Mouse (Mus musculus): ENCODE data around the gene Fam69a.
"Not testable (repeated sequence)": the region's sequence is repeated elsewhere in the genome, so short reads cannot be mapped to it uniquely, and the experiment has no call there.

Fam69a gene

DNA sequence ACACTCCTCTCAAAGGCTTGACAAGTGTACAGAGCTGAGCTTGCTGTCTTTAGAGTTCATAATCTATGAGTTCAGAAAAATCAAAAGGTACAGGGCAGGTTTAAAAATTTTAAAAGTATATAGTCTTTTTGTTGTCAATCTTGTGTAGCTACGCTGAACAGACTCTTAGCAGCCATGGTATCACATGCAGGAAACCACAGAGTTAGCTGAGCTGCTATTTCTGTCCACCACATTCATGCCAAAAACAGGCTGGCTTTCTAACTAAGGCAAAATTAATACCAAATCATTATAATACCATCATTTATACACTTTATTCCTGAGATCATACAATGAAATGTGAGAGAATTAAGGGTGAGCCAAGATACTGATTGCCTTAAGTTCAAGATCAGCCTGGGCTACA lies 40.4 kb downstream of the Fam69a start:
- no peak for DNase-seq (ENCODE audit: low spot score)

- no peak for DNase-seq (ENCODE audit: low spot score)
These were observed 43.4 kb downstream of the Fam69a start for GRCm38 (mm10) chr5:107943526-107943925.

DNA sequence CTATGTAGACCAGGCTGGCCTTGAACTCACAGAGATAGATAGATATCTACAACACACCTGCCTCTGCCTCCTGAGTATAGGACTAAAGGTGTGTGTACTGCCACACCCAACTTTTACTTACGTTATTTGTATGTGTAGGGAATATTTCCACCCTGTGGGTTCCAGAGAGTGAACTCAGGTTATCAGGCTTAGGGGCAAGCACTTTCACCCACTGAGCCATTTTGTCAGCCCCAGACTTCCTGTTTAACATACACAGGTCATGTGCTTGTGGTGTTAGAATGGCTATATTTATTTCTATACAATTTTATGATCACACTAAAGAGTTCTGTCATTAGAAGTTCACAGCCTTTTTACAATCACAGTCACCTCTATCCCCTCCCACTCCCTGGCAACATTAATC lies 43.9 kb downstream of the Fam69a start:
- DNase-seq (ENCODE audit: low spot score), result no peak

DNA sequence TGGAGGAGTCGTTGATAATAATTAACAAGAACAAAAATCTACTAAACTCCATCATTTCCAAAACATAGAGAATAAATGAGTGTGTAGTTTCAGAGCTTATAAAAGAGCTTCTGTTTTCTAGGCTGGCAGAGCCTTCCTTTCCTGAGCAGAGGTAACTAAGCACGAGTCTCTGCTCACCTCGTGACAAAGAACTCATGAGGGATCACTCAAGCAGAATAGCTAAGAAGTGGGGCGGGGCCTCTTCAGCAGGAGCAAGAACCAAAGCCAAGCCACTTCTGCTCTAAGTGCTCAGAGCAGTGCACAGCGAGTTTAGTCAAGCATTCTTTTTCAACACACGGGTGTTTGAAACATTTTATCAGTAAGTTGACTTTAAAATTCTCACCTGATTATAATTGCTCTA lies 45.7 kb downstream of the Fam69a start:
- DNase-seq (ENCODE audit: low spot score), result no peak

DNA sequence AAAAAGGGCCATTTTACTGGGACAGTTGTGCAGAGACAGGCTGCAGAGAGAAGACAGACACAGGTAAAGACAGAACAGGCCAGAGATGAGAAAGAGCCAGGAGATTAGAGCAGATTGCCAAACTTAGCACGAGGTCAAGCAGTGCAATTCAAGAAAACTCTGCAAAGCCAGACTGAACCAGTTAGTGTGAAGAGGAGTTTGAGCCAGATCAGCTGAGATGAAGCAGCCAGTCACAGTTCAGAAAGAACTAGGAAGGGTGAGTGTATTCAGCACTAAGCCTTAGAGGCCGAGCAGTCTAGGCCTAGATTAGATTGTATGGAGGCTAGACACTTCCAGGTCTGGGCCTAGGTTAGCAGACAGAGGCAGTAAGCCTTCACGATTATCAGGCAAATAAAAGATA lies 47.2 kb downstream of the Fam69a start:
- DNase-seq (ENCODE audit: low spot score), result no peak

DNA sequence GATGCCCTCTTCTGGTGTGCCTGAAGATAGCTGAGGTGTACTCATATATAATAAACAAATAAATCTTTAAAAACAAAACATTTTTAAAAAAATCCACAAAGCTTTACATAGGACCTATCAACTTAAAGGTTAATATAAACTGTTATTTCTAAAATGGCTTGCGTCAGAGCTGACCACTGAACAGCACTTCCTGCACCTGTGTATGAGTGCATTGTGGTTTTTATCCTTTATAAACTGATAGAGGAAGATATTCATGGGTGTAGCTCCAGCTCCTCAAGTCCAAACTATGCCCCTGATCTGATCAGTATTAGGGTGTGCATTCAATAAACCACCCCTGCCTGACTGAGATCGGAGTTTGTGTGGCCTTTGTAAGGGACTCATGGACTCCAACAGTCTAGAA lies 48.0 kb downstream of the Fam69a start:
- no peak for DNase-seq (ENCODE audit: low spot score)

- not testable (repeated sequence) for DNase-seq (ENCODE audit: low spot score)
These were observed 48.4 kb downstream of the Fam69a start for GRCm38 (mm10) chr5:107938483-107938882.

GRCm38 (mm10) chr5:107936625-107937389 lies 50.1 kb downstream of the Fam69a start:
- DNase-seq (ENCODE audit: low spot score), result no peak

DNA sequence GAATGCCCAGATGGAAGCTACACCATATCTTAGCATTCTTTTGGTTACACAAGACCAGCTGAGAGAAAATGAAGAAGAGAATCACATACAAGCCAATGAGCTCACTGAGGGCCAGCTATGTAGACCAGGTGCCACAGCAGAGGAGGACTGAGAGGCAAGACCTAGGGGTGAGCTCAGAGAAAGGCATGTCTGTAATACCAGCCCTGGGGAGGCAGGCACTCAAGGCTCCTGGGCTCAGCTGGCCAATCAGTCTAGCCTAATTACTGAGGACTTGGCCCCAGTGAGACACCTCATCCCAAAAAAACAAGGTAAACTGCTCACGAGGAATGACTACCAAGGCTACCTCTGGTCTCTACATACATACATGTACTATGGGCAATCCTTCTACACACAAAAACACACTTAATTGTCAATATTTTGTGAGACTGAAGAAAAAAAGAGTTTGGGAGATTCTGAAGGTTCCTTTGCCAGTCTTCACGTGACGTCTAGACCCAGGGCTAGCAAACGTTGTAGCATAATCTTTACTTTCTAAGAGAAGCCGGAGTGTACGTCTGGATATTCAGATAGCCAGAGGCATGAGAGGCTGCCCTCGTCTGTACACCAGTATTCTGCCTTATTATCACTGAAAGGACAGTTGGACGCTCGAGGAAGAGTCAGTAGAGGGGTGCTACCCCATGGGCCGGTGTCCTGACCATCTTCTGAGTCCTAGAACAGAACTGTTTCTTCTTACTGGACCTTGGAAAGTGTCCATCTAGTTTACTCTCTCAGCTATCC lies 51.9 kb downstream of the Fam69a start:
- no peak for DNase-seq (ENCODE audit: low spot score)

DNA sequence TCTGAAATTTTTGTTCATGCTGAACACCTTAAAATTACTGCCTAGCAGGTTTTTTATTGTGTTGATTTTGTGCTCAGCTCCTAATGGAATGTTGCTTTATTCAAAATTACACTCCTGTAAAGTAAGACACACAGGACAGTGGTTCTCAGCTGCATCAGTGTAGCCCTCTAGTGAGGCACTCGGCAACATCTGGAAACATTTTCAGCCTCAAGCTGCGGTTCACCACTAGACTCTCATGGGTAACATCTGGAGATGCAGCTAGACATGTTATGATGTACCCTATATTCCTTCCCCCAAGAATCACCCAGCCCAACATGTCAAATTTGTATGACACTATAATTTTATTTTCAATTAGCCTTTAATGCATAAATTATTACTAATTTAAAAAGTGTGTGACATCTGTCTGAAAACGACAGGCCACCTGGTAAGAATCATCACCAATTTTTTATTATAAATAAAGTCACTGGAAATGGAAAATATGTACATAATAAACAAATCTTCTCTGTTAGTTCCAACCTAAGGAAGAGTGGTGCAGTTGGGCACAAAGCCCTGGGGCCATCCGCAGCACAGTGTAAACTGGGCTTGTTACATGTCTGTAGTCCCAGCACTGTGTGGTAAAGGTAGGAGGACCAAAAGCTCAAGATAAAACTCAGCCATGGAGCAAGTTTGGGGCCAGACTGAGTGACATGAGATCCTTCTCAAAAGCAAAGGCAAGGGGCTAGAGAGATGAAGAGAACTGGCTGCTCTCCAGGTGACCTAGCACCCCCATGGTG lies 53.5 kb downstream of the Fam69a start:
- no peak for DNase-seq (ENCODE audit: low spot score)

DNA sequence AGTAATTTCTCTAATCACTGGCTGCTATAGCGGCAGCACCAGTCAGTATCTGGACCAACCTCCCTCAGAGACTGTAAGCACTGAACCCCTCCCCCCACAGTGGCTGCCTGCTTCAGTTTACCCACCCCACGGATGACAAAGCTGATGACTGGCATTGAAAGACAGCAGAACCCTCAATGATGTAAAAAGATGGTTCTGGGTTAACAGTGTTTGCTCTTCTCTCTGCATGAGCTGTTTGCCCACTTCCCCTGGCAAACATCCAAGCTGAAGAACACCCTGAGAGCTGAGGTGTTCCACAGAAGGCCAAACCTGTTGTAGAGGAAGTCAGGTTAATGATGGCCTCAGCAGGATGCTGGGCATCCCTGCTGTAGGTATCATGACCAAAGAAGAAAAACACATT lies 54.3 kb downstream of the Fam69a start:
- DNase-seq (ENCODE audit: low spot score), result no peak

GRCm38 (mm10) chr5:107926550-107927249 lies 60.2 kb downstream of the Fam69a start:
- no peak for DNase-seq (ENCODE audit: low spot score)

DNA sequence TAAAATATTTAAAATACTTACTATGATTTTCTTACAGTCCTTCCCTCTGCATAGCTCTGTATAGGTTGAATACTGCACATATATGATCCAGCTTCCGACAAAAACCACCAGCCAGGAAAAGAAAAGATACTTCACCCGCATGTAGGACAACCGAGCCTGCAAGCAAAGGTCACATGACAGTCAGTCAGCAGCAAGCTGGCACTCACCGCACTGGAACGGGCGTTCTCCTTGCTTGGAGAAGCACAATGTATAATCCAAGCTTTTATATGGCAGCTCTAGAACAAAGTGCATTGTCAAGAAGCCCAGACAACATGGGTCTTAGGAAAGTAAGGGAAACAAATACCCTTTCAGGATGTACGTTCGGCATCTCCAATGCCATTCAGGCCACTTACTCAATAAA lies 62.3 kb downstream of the Fam69a start:
- no peak for DNase-seq (ENCODE audit: low spot score)

DNA sequence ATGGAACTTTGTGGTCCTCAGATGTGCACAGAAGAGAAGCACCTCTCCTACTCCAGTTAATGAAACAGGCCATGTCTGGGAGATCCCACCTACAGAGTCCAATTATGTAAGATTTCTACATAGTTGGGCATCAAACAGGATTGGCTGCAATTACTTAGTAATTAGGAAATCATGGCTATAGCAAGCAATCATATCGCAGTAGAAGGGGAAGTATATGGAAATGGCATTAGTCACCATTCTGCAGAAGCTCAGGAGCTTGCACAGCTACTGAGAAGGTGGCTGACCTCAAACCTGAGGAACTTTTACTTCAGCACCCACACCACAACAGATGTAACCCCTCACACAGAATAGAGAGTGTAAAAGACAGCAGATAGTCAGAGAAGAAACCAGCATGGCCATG lies 64.0 kb downstream of the Fam69a start:
- no peak for DNase-seq (ENCODE audit: low spot score)

DNA sequence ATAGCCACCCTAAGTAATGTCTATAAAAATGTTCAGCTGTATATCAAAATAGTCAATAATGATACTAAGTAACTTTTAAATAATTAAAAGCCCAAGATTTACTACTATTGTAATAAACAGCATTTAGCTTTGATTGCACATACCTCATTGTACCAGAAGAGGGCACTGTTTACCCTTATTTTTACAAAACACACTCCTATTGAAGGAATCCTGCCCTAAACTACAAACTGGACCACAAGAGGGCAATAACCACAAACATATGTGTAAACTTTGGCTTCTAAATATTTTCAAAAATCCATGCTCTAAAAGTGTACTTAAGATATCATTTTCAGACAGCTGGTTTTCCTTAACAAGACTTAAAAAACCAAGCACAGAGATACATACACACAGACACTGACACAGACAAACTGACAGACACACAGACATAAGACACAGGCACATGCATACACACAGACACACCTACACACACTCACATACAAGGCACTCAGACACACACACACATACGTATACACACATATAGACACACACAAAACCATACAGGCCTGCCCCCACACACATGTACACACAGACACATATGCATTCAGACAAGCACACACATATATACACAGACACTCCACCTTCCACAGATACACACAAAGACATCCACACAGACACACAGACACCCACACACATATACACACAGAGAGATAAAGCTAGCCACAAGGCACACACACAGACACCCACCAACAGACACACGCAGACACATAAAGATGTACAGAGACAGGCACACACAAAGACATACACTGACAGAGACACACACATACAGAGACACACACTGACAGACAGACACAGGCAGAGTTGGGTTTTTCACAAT lies 65.3 kb downstream of the Fam69a start:
- DNase-seq (ENCODE audit: low spot score), result peak; percentile 88

DNA sequence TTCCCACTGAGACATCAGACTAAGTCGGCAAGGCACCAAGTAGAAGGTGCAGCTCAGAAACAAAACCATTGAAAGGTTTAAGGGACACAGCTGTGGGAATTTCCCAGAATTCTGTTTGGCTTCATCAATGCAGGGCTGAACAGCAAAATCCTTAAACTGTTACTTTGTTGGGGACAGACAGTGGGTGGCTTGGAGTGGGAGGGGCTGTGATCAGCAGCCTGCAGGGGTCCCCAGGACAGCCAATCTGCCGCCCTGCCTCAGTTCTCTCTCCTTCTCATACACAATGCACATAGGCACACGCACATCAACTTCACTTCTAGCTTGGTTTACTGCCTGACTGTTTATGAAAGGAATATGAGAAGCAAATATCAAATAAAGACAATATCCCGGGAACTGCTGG lies 71.6 kb downstream of the Fam69a start:
- DNase-seq (ENCODE audit: low spot score), result no peak

GRCm38 (mm10) chr5:107911012-107911411 lies 75.9 kb downstream of the Fam69a start:
- no peak for DNase-seq (ENCODE audit: low spot score)

- no peak for DNase-seq (ENCODE audit: low spot score)
These were observed 76.7 kb downstream of the Fam69a start for GRCm38 (mm10) chr5:107910084-107910616.

GRCm38 (mm10) chr5:107909668-107910067 lies 77.2 kb downstream of the Fam69a start:
- DNase-seq (ENCODE audit: low spot score), result no peak

DNA sequence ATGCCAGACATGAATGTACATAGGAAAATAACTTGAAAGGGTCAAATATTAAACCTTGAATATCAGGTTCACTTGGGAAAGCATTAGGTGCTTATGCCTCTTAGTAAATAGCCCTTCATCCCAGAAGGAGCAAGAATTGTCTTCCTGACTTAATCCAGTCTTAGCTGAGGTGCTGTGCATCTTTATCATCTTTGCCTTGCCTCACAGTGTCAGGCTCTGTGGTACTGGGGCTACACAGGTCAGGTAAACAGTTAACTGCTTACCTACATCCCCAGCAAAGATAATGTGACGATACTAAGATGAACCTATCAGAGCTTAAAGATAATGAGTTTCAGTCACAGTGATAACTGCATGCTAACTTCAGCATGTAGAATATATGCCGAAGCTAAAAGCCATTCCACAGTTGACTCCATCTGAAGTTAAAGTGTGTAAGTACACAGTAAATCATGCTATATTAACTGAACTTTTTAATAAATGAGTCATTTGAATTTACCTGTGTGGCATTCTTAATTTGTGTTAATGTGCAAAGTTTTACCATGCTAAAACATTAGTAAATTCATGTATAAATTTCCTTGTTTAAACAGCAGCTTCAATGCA lies 78.3 kb downstream of the Fam69a start:
- DNase-seq (ENCODE audit: low spot score), result no peak

- DNase-seq (ENCODE audit: low spot score), result no peak
These were observed 82.6 kb downstream of the Fam69a start for GRCm38 (mm10) chr5:107904325-107904724.

All from embryo, embryonic 10.5 days (tissue).